Mouse (Mus musculus): ENCODE measurements around the gene Ptcra. TPM values are rescaled to one million over a fixed set of nuclear protein-coding genes. Genes with fewer than 3 reads are reported as not detected.

Gene Ptcra
- total RNA-seq, 2 experiments from 2014 or later = not detected

GRCm38 (mm10) chr17:46725731-46726645, 37.5 kb downstream of the Ptcra start:
- no peak for DNase-seq (ENCODE audit: low spot score)

- peak; percentile 24 for DNase-seq (ENCODE audit: low spot score)
Observed at GRCm38 (mm10) chr17:46725273-46725672, 38.2 kb downstream of the Ptcra start.

DNA sequence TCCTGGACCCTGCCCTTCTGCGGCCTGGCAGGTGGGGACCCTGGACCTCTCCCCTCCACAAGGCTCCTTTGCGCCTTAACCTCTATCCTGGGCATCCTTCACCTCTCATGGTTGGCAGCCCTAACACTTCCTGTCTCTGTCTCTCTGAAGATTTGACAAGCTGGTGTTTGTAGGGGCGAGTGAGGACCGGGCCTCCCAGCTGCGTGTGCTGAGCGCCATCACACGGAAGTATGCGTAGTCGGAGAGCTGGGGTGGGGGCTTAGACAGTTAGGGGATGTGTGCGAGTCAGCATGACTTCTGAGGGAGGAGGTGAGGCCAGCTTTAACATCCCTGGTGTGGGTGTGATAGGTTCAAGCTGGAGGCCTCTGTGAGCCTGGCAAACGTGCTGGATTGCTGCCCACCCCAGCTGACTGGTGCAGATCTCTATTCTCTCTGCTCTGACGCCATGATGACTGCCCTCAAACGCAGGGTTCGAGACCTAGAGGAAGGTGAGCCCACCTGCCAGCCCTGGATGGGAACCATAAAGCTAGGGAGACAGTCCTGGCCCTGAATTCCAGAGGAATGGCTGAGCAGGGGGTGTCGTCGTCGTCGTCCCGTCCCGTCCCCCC, 38.9 kb downstream of the Ptcra start:
- no peak for DNase-seq (ENCODE audit: low spot score)

- no peak for DNase-seq (ENCODE audit: low spot score)
Observed at GRCm38 (mm10) chr17:46721077-46721476, 42.4 kb downstream of the Ptcra start.

GRCm38 (mm10) chr17:46714756-46715481, 48.6 kb downstream of the Ptcra start:
- peak; percentile 14 for DNase-seq (ENCODE audit: low spot score)

DNA sequence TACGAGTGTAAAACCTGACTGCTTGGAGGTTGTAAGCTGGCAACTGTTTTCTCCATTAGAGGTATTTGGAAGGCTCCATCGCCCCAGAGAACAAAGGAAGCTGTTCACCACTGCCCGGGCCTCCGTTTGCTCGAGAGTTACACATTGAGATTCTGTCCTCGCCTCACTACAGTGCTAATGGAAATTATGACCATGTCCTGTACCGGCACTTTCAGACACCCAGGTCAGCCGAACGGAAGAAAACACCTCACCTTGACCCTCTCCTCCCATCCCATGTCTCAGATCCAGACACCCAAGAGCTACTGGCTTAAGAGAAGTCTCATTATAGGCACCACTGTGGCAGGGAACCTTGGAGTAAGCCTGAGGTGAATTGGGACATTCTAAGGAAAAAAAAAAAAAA, 49.7 kb downstream of the Ptcra start:
- DNase-seq (ENCODE audit: low spot score) = no peak

DNA sequence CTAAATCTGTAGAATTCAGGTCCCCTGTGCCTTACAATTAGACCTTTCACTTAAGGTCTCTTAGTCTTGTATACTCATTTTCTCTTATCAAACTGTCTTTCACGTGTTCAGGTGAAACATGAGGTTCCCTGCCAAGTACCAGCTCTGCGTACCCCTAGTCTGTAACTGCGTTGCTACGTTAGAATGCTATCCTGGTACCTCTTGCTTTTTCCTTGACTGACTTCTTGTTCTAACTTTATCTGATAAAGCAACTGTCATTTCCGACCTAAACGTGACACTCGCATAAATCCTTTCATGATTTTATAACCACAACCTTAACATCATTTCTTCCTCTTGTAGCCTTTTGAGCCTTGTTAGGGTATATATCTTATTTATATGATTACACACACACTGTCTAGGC, 51.1 kb downstream of the Ptcra start:
- DNase-seq (ENCODE audit: low spot score) = no peak

- peak; percentile 52 for DNase-seq (ENCODE audit: low spot score)
Observed at GRCm38 (mm10) chr17:46711612-46712271, 51.8 kb downstream of the Ptcra start.

- peak; percentile 93 for DNase-seq (ENCODE audit: low spot score)
Observed at GRCm38 (mm10) chr17:46710959-46711597, 52.4 kb downstream of the Ptcra start, which contains the start of gene Pex6. Pex6 (plus strand) TSS chr17:46711463.

DNA sequence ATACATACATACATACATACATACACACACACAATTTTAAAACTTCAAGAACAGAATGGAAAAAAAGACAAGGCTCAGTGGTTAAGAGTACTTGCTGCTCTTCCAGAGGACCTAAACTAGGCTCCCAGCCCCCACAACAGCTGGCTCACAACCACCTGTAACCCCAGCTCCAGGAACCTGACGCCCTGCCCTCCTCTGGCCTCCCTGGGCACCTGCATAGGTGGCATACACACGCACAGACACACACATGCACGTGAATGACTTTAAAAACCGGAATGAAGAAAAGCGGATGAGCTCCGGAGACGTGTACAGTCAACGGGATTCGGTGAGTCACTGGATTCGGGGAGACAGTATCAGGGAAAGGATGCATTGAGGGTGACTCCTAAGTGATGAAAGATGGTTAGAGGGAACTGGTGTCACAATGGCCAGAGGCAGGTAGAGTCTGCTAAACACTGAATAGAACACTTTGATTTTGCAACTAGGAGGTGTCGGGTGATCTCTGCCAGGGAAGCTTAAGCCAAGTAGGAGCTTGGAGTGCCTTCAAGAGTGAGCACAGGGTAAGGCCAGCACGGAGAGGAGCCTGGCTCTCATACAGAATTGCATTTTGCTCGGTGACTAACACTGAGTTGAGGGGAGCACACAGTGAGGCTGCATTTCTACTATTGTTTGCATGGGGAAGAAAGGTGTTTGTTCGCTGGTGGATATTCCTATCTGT, 57.0 kb downstream of the Ptcra start:
- DNase-seq (ENCODE audit: low spot score) = peak; percentile 58

Other genes with a start within 250 kb of the Ptcra start
- gene Cul9, start 217.3 kb downstream of the Ptcra start, total RNA-seq (2021) = 10 to 100 TPM; 13.6 to 14.4 TPM
- 10 to 100 TPM; 80.0 to 87.2 TPM for gene Srf, start 207.5 kb downstream of the Ptcra start, total RNA-seq (2021)
- under 1 TPM; 0.30 to 0.38 TPM for gene Ptk7, start 134.2 kb downstream of the Ptcra start, total RNA-seq (2021)
- 10 to 100 TPM; 12.6 to 13.4 TPM for gene Klc4, start 117.7 kb downstream of the Ptcra start, total RNA-seq (2021)
- 100 to 1,000 TPM; 104 TPM for gene Mrpl2, start 117.5 kb downstream of the Ptcra start, total RNA-seq (2021)
- 1 to 10 TPM; 3.4 to 4.1 TPM for gene Cul7, start 113.4 kb downstream of the Ptcra start, total RNA-seq (2021)
- gene Rrp36, start 89.4 kb downstream of the Ptcra start, total RNA-seq (2021) = 10 to 100 TPM in 1 of 2 experiments, 1 to 10 TPM in 1; 8.4 to 11.8 TPM
- gene Mea1, start 84.9 kb downstream of the Ptcra start, total RNA-seq (2021) = 10 to 100 TPM; 41.3 to 48.6 TPM
- 10 to 100 TPM; 64.7 to 90.2 TPM for gene Klhdc3, start 82.8 kb downstream of the Ptcra start, total RNA-seq (2021)
- gene Ppp2r5d, start 58.6 kb downstream of the Ptcra start, total RNA-seq (2021) = 10 to 100 TPM; 26.4 to 28.3 TPM
- gene Pex6, start 52.2 kb downstream of the Ptcra start, total RNA-seq (2021) = 10 to 100 TPM; 13.6 to 15.0 TPM
- gene Gnmt, start 34.5 kb downstream of the Ptcra start, total RNA-seq (2021) = 1 to 10 TPM; 2.2 to 3.4 TPM
- 1 to 10 TPM; 7.0 to 8.2 TPM for gene Cnpy3, start 11.5 kb downstream of the Ptcra start, total RNA-seq (2021)
- gene 2310039H08Rik, start 8.9 kb upstream of the Ptcra start, total RNA-seq (2021) = 10 to 100 TPM; 38.2 to 40.1 TPM
- 10 to 100 TPM; 36.7 to 37.9 TPM for gene Rpl7l1, start 19.0 kb upstream of the Ptcra start, total RNA-seq (2021)
- gene Bicral, start 94.8 kb upstream of the Ptcra start, total RNA-seq (2021) = 10 to 100 TPM in 1 of 2 experiments, 1 to 10 TPM in 1; 9.3 to 13.7 TPM
- 1 to 10 TPM; 7.1 to 7.4 TPM for gene Tbcc, start 127.0 kb upstream of the Ptcra start, total RNA-seq (2021)
- not detected for gene Prph2, start 146.7 kb upstream of the Ptcra start, total RNA-seq (2021)
- gene Ubr2, start 246.8 kb upstream of the Ptcra start, total RNA-seq (2021) = 10 to 100 TPM; 57.0 to 60.7 TPM